Mouse (Mus musculus): ENCODE measurements at regions not wholly inside any gene's neighbourhood (a gene's known extent, or its start where the extent isn't known, plus 50 kb on each side); places are given as distances from the start of the nearest gene placed in this dataset.

DNA sequence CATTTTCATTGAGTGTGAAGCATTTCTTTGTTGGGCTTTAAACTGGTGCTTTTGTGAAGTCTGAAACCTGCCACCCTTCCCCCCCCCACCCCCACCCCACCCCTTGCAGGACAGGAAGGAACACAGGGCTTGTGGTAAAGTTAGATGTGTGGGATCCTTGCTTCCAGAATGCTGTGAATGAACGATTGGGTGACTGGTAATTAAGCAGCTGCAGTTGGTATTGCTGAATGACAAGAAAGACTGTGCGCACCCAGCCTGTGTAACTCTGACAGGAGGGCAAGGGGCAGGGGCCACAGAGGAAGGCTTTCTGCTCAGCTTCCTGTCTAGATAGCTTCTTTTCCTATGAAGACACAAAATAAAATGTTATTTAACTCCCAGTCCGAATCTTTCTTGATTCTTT is 300.1 kb upstream of the Auts2 start:
- no peaks in the 10 kb centered on the region for H3K27me3 ChIP-seq
- ChIA-PET CTCF (no interaction called here), POLR2A (no interaction called here)
- in situ Hi-C loops (cut with MboI; ENCODE audit: low pct_unique_long_range_greater_than_20kb): no loop called here
- TF ChIP-seq CTCF (IDR thresholded peaks at IDR 0.05): no peak
- DNase-seq (ENCODE audit: low read depth, low spot score) (no peak), ATAC-seq (no peak)

- in situ Hi-C loops (cut with MboI; ENCODE audit: low pct_unique_long_range_greater_than_20kb): no loop called here
- no peak for DNase-seq (ENCODE audit: low read depth, low spot score)
- ChIA-PET CTCF (no interaction called here), POLR2A (no interaction called here)
- TF ChIP-seq CTCF (IDR thresholded peaks at IDR 0.05): no peak
- no peaks in the 10 kb centered on the region for H3K27me3 ChIP-seq
- no peak for ATAC-seq
Observed at GRCm38 (mm10) chr5:132841794-132842193, 298.6 kb upstream of the Auts2 start.

GRCm38 (mm10) chr5:132837420-132837819 is 294.3 kb upstream of the Auts2 start:
- ChIA-PET POLR2A (no interaction called here), CTCF (no interaction called here)
- in situ Hi-C loops (cut with MboI; ENCODE audit: low pct_unique_long_range_greater_than_20kb): no loop called here
- H3K27me3 ChIP-seq: no peaks in the 10 kb centered on the region
- ATAC-seq (no peak), DNase-seq (ENCODE audit: low read depth, low spot score) (no peak)
- no peak for TF ChIP-seq CTCF (IDR thresholded peaks at IDR 0.05)

DNA sequence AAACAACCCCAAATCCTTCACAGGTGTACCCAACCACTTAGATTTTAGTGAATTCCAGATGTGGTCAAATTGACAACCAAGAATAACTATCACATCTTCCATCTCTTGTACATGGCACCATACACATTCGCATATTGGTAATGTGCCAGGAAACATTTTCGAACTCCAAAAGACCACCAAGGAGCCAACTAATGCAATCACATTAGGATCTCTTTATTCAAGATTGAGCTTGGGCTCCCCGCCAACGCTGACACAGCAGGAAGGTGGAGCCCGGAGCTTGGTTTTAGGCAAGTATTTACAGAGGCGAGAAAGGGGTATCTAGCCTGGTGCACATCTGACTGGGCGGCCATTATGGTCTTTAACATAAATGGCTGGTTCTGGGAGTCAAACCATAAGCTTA is 285.8 kb upstream of the Auts2 start:
- POLR2A ChIA-PET: no interaction called here
- DNase-seq (ENCODE audit: low read depth, low spot score) (no peak), ATAC-seq (no peak)
- in situ Hi-C loops (cut with MboI; ENCODE audit: low pct_unique_long_range_greater_than_20kb): no loop called here
- no peaks in the 10 kb centered on the region for H3K27me3 ChIP-seq
- TF ChIP-seq CTCF (IDR thresholded peaks at IDR 0.05): no peak
- CTCF ChIA-PET: no interaction called here

- DNase-seq (ENCODE audit: low read depth, low spot score) (no peak), ATAC-seq (no peak)
- ChIA-PET POLR2A (no interaction called here), CTCF (no interaction called here)
- no peak for TF ChIP-seq CTCF (IDR thresholded peaks at IDR 0.05)
- in situ Hi-C loops (cut with MboI; ENCODE audit: low pct_unique_long_range_greater_than_20kb): no loop called here
- H3K27me3 ChIP-seq: no peaks in the 10 kb centered on the region
Observed at GRCm38 (mm10) chr5:132827555-132828333, 284.6 kb upstream of the Auts2 start.

DNA sequence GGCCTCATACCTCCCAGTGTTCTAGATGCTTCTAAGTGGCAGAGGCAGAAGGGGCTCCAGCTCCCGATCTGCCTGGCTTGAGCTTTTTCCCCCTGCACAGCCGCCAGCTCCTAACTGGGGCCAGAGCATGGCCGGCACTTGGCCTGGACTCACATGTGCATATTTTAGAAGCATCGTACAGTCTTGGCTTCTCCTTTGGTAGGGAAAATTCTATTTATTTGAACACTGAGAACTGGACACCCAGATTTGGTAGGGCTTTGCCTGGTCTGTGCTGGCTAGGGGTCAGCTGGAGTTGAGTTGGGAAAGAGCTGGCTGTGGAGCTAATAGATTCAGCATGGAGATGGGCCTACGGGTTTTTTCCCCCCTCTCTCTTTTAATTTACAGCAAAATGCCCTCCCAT is 282.9 kb upstream of the Auts2 start:
- in situ Hi-C loops (cut with MboI; ENCODE audit: low pct_unique_long_range_greater_than_20kb): no loop called here

GRCm38 (mm10) chr5:132817665-132818064 is 274.5 kb upstream of the Auts2 start:
- ChIA-PET POLR2A (no interaction called here), CTCF (no interaction called here)
- no peak for DNase-seq (ENCODE audit: low read depth, low spot score)
- in situ Hi-C loops (cut with MboI; ENCODE audit: low pct_unique_long_range_greater_than_20kb): no loop called here
- H3K27me3 ChIP-seq: no peaks in the 10 kb centered on the region
- ATAC-seq: no peak
- TF ChIP-seq CTCF (IDR thresholded peaks at IDR 0.05): no peak

More for the DNA sequence above, 282.9 kb upstream of the Auts2 start:
- no peaks in the 10 kb centered on the region for H3K27me3 ChIP-seq
- DNase-seq (ENCODE audit: low read depth, low spot score) (no peak), ATAC-seq (no peak)
- ChIA-PET CTCF (no interaction called here), POLR2A (no interaction called here)
- TF ChIP-seq CTCF (IDR thresholded peaks at IDR 0.05): no peak

- POLR2A ChIA-PET: no interaction called here
- in situ Hi-C loops (cut with MboI; ENCODE audit: low pct_unique_long_range_greater_than_20kb): no loop called here
Observed at GRCm38 (mm10) chr5:132809181-132809580, 266.0 kb upstream of the Auts2 start.

GRCm38 (mm10) chr5:132796061-132796460 is 252.9 kb upstream of the Auts2 start:
- ChIA-PET CTCF (no interaction called here), POLR2A (no interaction called here)

More at GRCm38 (mm10) chr5:132809181-132809580, 266.0 kb upstream of the Auts2 start:
- DNase-seq (ENCODE audit: low read depth, low spot score) (no peak), ATAC-seq (no peak)
- no peaks in the 10 kb centered on the region for H3K27me3 ChIP-seq
- TF ChIP-seq CTCF (IDR thresholded peaks at IDR 0.05): no peak
- CTCF ChIA-PET: no interaction called here

DNA sequence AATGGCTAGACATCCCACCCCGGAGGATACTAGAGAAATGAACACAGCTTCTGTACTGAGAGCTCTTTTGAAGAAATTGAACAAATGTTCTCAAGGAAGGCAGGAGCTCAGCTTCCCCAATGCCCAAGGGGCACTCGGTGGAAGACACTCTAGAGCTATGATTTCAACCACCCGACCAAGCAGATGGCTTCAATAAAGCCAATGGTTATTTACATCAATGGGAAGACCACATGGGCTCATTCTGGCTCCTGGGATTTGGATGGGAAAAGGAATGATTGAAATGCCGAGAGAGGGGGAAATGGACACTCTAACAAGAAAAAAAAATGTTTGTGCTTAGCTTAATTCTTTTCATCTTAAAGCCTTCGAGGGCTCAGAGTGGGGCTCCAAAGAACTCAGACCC is 249.3 kb upstream of the Auts2 start:
- TF ChIP-seq CTCF (IDR thresholded peaks at IDR 0.05): no peak
- ChIA-PET CTCF (no interaction called here), POLR2A (no interaction called here)
- in situ Hi-C loops (cut with MboI; ENCODE audit: low pct_unique_long_range_greater_than_20kb): no loop called here
- ATAC-seq (no peak), DNase-seq (ENCODE audit: low read depth, low spot score) (no peak)
- no peaks in the 10 kb centered on the region for H3K27me3 ChIP-seq

More at GRCm38 (mm10) chr5:132796061-132796460, 252.9 kb upstream of the Auts2 start:
- no peak for TF ChIP-seq CTCF (IDR thresholded peaks at IDR 0.05)
- in situ Hi-C loops (cut with MboI; ENCODE audit: low pct_unique_long_range_greater_than_20kb): no loop called here
- no peak for ATAC-seq
- DNase-seq (ENCODE audit: low read depth, low spot score): no peak
- no peaks in the 10 kb centered on the region for H3K27me3 ChIP-seq

DNA sequence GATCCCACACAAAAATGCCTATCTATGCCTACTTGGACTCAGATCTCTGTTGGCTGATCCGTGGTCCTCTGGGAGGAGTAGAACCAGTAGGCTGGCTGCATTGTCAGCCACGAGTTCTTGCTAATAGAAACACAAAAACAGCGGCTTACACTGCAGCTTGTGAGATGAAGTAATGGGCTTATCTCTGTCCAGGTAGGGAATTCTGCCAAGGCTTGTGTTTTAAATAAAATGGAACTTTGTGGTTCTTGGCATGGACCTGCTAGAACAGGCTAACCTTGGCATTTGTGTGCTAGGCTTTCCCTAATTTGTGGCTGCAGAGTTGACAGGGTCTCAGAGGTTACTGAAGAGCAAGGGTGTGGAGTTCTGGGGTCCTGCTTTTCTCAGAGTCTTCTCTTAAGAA is 242.1 kb upstream of the Auts2 start:
- ATAC-seq (no peak), DNase-seq (ENCODE audit: low read depth, low spot score) (no peak)
- TF ChIP-seq CTCF (IDR thresholded peaks at IDR 0.05): no peak
- in situ Hi-C loops (cut with MboI; ENCODE audit: low pct_unique_long_range_greater_than_20kb): no loop called here
- ChIA-PET CTCF (no interaction called here), POLR2A (interaction anchor here (0.5 kb wide), 1 partner anchor 148 kb away, joined by 3 read pairs; no protein-coding TSS in a partner anchor)
- H3K27me3 ChIP-seq: no peaks in the 10 kb centered on the region

GRCm38 (mm10) chr5:132784791-132785190 is 241.6 kb upstream of the Auts2 start:
- ChIA-PET CTCF (no interaction called here), POLR2A (no interaction called here)
- no peaks in the 10 kb centered on the region for H3K27me3 ChIP-seq
- in situ Hi-C loops (cut with MboI; ENCODE audit: low pct_unique_long_range_greater_than_20kb): no loop called here
- no peak for DNase-seq (ENCODE audit: low read depth, low spot score)
- TF ChIP-seq CTCF (IDR thresholded peaks at IDR 0.05): no peak
- ATAC-seq: no peak
